Mouse (Mus musculus) midbrain, postnatal 0 days (tissue): Measurements from ENCODE around the gene Nfib. TPM values are rescaled to one million over a fixed set of nuclear protein-coding genes. Genes with fewer than 3 reads are reported as not detected.

Experiments used
- ATAC-seq: fragments of 200-750 bp; cut with Nextera tagmentation; 2 replicates; pipeline ENCODE4 v1.8.0; 2017; ENCODE audit warnings: moderate number of reproducible peaks, mild to moderate bottlenecking, moderate TSS enrichment, moderate library complexity; ENCODE audit not compliant: low FRiP score
- DNase-seq: peaks from one replicate; pipeline ENCODE4 v3.0.0-alpha.2; 2015; ENCODE audit warnings: low spot score
- H3K27ac ChIP-seq: fragments of 300-500 bp; sonication (generic); 2 replicates; pipeline ENCODE4 v1.5.1; 2014; ENCODE audit warnings: low read depth, mild to moderate bottlenecking, low read length, mixed read lengths
- H3K27me3 ChIP-seq: fragments of 300-500 bp; sonication (generic); 2 replicates; pipeline ENCODE4 v1.6.1; 2014; ENCODE audit warnings: low read length, control low read depth, mixed read lengths; ENCODE audit not compliant: insufficient read depth
- H3K36me3 ChIP-seq: fragments of 300-500 bp; sonication (generic); 2 replicates; pipeline ENCODE4 v1.6.1; 2014; ENCODE audit warnings: low read length, control low read depth, mixed read lengths; ENCODE audit not compliant: insufficient read depth
- H3K4me1 ChIP-seq: fragments of 300-500 bp; sonication (generic); 2 replicates; pipeline ENCODE4 v1.6.1; 2014; ENCODE audit warnings: mild to moderate bottlenecking, control low read depth, antibody characterized with exemption, low read length, mixed read lengths; ENCODE audit not compliant: insufficient read depth
- H3K4me2 ChIP-seq: fragments of 300-500 bp; sonication (generic); 2 replicates; pipeline ENCODE4 v1.6.1; 2014; ENCODE audit warnings: low read depth, mild to moderate bottlenecking, low read length, mixed read lengths; ENCODE audit not compliant: poor library complexity, severe bottlenecking
- H3K4me3 ChIP-seq: fragments of 300-500 bp; sonication (generic); 2 replicates; pipeline ENCODE4 v1.5.1; 2014; ENCODE audit warnings: low read depth, mild to moderate bottlenecking, low read length, moderate library complexity
- H3K9ac ChIP-seq: fragments of 300-500 bp; sonication (generic); replicated peaks from 2 replicates; pipeline ENCODE4 v1.6.1; 2014; ENCODE audit warnings: mild to moderate bottlenecking, low read length, moderate library complexity, mixed read lengths; ENCODE audit not compliant: poor library complexity, severe bottlenecking
- H3K9me3 ChIP-seq: fragments of 300-500 bp; sonication (generic); 2 replicates; pipeline ENCODE4 v1.6.1; 2016; ENCODE audit warnings: low read length, control low read depth
- CTCF ChIP-seq: IDR thresholded peaks from 2 replicates; pipeline ENCODE4 v1.5.1; 2016; ENCODE audit warnings: antibody characterized with exemption, mild to moderate bottlenecking
- WGBS: fragments of 180-500 bp; shearing (Covaris S2); extraction: QIAGEN DNeasy Blood & Tissue Kit; methylation state at CpG from one replicate; pipeline ENCODE4 v1.1.7; 2014; 5-methylcytosine and 5-hydroxymethylcytosine counted together
- polyA plus RNA-seq: library from polyadenylated mRNA; unstranded; fragments of >200 nt; fragmentation: Nextera tagmentation; extraction: Ambion mirVana; gene quantifications from 2 replicates; pipeline ENCODE4 v1.2.1, GENCODE M21; 2015
- total RNA-seq: library from RNA; depleted of rRNA; stranded (reverse); fragments of >200 nt; gene quantifications from 2 replicates; pipeline ENCODE4 v1.2.3, GENCODE M21; 2014

Gene Nfib
- total and polyA plus RNA-seq, 2 experiments from 2014 or later: 27.7 to 62.8 TPM

GRCm38 (mm10) chr4:82333413-82333812, 372.1 kb downstream of the Nfib start:
- no peak overlapping the region for H3K4me3 ChIP-seq
- DNase-seq: no peak
- H3K9me3 ChIP-seq: no peaks in the 10 kb centered on the region
- H3K36me3 ChIP-seq: no peaks in the 10 kb centered on the region
- no peak overlapping the region for H3K4me2 ChIP-seq
- H3K9ac ChIP-seq: no peak overlapping the region
- TF ChIP-seq CTCF: no peak
- H3K27ac ChIP-seq: no peak overlapping the region
- no peaks in the 10 kb centered on the region for H3K27me3 ChIP-seq
- 94% methylated on average over 3 of the region's 3 CpGs for WGBS
- no peak for ATAC-seq
- H3K4me1 ChIP-seq: no peaks in the 10 kb centered on the region

GRCm38 (mm10) chr4:82330095-82330494, 375.5 kb downstream of the Nfib start:
- Histone ChIP-seq H3K36me3 (no peaks in the 10 kb centered on the region), H3K27me3 (no peaks in the 10 kb centered on the region), H3K9ac (no peak overlapping the region), H3K4me3 (no peak overlapping the region), H3K4me1 (no peaks in the 10 kb centered on the region), H3K9me3 (no peaks in the 10 kb centered on the region), H3K4me2 (no peak overlapping the region), H3K27ac (no peak overlapping the region)
- TF ChIP-seq CTCF: no peak
- no peak for ATAC-seq
- 95% methylated on average over 4 of the region's 4 CpGs for WGBS
- no peak for DNase-seq

GRCm38 (mm10) chr4:82326140-82326529, 379.4 kb downstream of the Nfib start:
- H3K27me3 ChIP-seq: no peaks in the 10 kb centered on the region
- no peaks in the 10 kb centered on the region for H3K4me1 ChIP-seq
- no peak overlapping the region for H3K4me3 ChIP-seq
- 44% methylated on average over 3 of the region's 3 CpGs for WGBS
- no peaks in the 10 kb centered on the region for H3K9me3 ChIP-seq
- no peak for TF ChIP-seq CTCF
- no peak overlapping the region for H3K9ac ChIP-seq
- no peak for DNase-seq
- no peak for ATAC-seq
- no peak overlapping the region for H3K27ac ChIP-seq
- no peaks in the 10 kb centered on the region for H3K36me3 ChIP-seq
- no peak overlapping the region for H3K4me2 ChIP-seq

GRCm38 (mm10) chr4:82325409-82326139, 380.0 kb downstream of the Nfib start:
- ATAC-seq (no peak), DNase-seq (no peak)
- no peak overlapping the region for H3K9ac ChIP-seq
- no peaks in the 10 kb centered on the region for H3K36me3 ChIP-seq
- no peaks in the 10 kb centered on the region for H3K4me1 ChIP-seq
- WGBS: 48% methylated on average over 6 of the region's 6 CpGs
- H3K4me2 ChIP-seq: no peak overlapping the region
- no peaks in the 10 kb centered on the region for H3K9me3 ChIP-seq
- no peak overlapping the region for H3K27ac ChIP-seq
- H3K4me3 ChIP-seq: no peak overlapping the region
- no peaks in the 10 kb centered on the region for H3K27me3 ChIP-seq
- TF ChIP-seq CTCF: no peak

- DNase-seq: peak; percentile 23
- ATAC-seq: no peak
- Histone ChIP-seq H3K9ac (no peak overlapping the region), H3K9me3 (no peaks in the 10 kb centered on the region), H3K27me3 (no peaks in the 10 kb centered on the region), H3K36me3 (no peaks in the 10 kb centered on the region), H3K4me3 (no peak overlapping the region), H3K27ac (no peak overlapping the region), H3K4me1 (no peaks in the 10 kb centered on the region), H3K4me2 (no peak overlapping the region)
- no peak for TF ChIP-seq CTCF
- 69% methylated on average over 3 of the region's 3 CpGs for WGBS
Measured at GRCm38 (mm10) chr4:82324977-82325376, 380.6 kb downstream of the Nfib start.

- H3K27ac ChIP-seq: no peak overlapping the region
- no peak overlapping the region for H3K4me3 ChIP-seq
- no peak overlapping the region for H3K9ac ChIP-seq
- ATAC-seq: no peak
- DNase-seq: no peak
- no peak for TF ChIP-seq CTCF
- no peaks in the 10 kb centered on the region for H3K36me3 ChIP-seq
- 82% methylated on average over 4 of the region's 4 CpGs for WGBS
- H3K9me3 ChIP-seq: no peaks in the 10 kb centered on the region
- no peaks in the 10 kb centered on the region for H3K27me3 ChIP-seq
- no peak overlapping the region for H3K4me2 ChIP-seq
- no peaks in the 10 kb centered on the region for H3K4me1 ChIP-seq
Measured at GRCm38 (mm10) chr4:82321008-82321407, 384.5 kb downstream of the Nfib start.
